Mouse (Mus musculus): ENCODE results near the gene Olfr694.
"Not testable (repeated sequence)": the region's sequence is repeated elsewhere in the genome, so short reads cannot be mapped to it uniquely, and the experiment has no call there.

Olfr694 gene

GRCm38 (mm10) chr7:106691714-106692113 is at the start of gene Olfr694:
Gene Olfr694 (minus strand): TSS chr7:106691814.
- no peak for DNase-seq (ENCODE audit: low spot score in 2 of 2)

GRCm38 (mm10) chr7:106737028-106737427 is 45.4 kb upstream of the Olfr694 start:
- DNase-seq (ENCODE audit: low spot score in 2 of 2), result no peak

GRCm38 (mm10) chr7:106733717-106734116 is 42.1 kb upstream of the Olfr694 start:
- no peak for DNase-seq (ENCODE audit: low spot score in 2 of 2)

DNA sequence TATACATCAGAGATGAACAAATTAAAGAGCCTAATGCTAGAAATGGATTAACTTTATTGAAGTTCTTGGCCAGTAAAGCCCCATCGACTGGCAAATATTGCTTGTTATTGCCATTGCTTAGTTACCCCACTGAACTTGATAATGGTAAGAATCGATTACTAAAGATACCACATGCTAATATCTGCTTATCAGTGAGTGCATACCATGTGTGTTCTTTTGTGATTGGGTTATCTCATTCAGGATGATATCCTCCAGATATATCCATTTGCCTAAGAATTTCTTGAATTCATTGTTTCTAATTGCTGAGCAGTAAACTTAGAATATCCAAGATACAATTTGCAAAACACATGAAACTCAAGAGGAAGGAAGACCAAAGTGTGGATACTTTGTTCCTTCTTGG is 34.0 kb upstream of the Olfr694 start:
- not testable (repeated sequence) for DNase-seq (ENCODE audit: low spot score in 2 of 2)

DNA sequence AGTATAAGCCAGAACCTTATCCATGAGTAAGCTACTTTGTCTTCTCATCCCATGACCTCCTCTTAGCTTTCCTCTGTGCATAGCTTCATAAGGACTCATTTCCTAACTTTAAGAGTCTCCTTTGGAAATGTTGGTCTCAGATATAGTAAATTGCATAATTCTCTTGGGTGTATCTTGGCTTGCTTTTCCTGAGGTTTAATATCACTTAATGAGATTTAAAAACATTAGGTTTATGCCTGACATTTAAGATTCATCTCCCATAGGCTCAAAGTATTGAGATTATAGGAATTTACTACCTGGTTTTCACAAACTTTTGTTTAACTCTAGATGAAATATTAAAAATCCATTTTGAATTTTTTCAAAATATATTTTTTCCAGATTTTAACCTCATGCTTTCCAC is 24.7 kb upstream of the Olfr694 start, which contains the start of gene Olfr695:
Gene Olfr695, minus strand, starts transcription at position 101 of the 400 bp plus-strand sequence.
- DNase-seq (ENCODE audit: low spot score in 2 of 2), result no peak

DNA sequence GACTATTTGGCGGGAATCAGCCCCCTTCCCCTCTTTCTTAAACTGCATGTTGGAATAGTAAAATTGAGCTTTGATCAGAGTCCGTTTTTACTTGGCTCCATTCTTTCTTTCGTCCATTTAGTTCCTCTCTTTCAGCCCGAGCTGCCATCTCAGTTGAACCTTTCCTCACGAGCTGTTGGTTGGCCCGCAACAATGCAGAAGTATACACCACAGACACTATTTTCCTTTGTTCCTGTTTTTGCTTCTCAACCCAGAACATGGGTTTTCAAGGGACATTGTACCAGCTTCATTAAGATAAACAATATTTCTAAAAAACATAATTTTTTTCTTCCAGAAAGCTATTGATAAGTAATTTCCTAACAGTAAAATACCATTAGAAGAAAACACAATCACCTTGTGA is 19.8 kb upstream of the Olfr694 start:
- no peak for DNase-seq (ENCODE audit: low spot score in 2 of 2)

DNA sequence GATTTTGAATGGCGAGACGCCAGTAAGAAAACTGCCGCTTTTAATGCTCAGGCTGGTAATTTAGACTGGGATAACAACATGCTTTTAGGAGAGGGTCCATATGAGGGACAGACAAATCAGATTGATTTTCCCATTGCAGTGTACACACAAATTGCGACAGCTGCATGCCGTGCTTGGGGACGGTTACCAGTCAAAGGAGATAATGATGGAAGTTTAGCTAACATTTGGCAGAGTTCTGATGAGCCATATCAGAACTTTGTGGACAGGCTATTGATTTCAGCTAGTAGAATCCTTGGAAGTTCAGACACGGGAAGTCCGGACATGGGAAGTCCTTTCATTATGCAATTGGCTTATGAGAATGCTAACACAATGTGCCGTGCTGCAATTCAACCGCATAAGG is 16.1 kb upstream of the Olfr694 start:
- DNase-seq (ENCODE audit: low spot score in 2 of 2), result not testable (repeated sequence)

DNA sequence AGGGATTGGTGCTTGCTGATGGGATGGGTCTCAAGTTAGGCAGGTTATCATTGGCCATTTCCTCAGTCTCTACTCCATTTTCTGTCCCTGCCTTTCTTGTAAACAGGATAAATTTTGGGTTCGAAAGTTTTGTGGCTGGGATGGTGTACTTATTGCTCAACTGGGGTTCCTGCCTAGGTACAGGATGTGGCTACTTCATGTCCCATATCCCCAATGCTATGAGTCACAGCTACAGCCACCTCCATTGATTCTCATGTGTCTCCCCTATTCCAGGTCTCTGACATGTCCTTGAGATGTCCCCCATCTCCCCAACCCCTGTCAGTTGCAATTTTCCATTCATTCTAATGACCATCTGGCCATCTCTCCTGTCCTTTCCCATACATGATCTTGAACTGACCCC is 5.3 kb upstream of the Olfr694 start:
- DNase-seq (ENCODE audit: low spot score in 2 of 2), result no peak

GRCm38 (mm10) chr7:106692976-106693375 is 1.4 kb upstream of the Olfr694 start:
- DNase-seq (ENCODE audit: low spot score in 2 of 2), result no peak

DNA sequence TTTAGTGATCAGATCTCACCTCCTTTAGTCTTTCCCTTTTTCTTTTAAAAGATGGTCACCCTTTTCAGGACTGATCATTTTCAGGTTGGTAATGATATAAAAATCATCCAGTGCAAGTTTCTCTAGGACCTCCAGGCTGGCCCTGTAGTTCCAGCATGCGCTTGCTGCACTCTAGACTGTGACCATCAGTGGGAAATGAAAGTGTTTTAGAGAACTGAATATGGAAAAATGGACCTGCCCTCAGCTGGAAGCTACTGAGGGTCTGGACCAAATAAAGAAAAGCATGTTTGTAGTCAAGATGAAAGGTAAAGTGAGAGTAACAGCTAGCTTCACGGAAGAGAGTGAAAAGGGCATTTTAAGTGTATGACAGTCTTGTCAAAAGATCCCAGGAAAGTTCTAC is 6.2 kb downstream of the Olfr694 start:
- DNase-seq (ENCODE audit: low spot score in 2 of 2), result no peak

GRCm38 (mm10) chr7:106680484-106680883 is 11.1 kb downstream of the Olfr694 start, which contains the start of gene Olfr693:
Gene Olfr693 (minus strand): TSS chr7:106680584.
- no peak for DNase-seq (ENCODE audit: low spot score in 2 of 2)

DNA sequence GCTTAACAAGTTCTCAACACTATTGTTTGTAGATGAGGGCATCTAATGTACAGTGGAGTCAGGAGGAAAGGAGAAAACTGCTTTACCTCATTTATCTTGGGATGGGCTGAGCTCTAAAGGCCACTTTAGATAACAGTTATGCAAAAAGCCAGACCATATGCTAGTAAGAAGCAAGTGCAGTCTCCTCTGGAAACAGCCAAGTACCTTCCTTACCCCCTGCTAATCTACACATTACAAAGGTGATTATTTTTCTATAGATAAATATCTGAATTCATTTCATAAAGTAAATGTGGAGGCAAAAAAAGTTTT is 39.3 kb downstream of the Olfr694 start:
- DNase-seq (ENCODE audit: low spot score in 2 of 2), result no peak

DNA sequence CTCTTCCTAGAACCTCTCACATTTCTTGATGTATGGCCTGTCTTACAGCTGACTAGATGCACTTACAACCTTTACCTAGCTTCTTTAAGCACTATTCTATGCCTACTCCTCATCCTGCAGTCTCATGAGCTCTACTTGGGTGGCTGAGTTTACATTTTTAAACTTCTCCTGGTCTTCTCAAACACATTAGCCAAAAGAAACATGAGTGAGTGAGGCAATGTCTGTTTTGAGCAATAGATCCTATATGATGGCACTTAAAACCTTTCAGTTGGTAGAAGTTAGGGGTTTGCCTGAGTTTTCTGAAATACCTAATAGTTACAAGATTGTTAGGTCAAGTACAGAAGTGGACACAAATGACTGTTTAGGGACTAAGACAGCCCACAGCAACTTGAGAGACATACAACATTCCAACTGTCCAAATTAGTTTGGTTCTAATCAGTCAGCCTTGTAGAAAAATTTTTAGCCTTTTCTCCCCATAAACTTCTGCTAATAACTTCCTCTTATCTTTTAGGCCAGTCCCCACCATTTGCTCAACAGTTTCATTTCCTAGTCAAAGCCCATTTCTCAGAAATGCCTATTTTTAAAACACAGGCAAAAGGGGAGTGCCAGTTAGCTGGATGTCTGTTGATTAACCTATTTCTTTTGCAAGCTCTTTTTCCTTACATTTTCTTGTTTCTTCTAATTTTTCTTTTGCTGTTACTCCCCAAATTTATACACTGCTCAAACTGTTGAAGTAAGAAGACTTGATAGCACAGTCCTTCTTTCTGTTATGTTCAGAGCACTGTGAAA is 39.9 kb downstream of the Olfr694 start:
- DNase-seq (ENCODE audit: low spot score in 2 of 2), result no peak

DNA sequence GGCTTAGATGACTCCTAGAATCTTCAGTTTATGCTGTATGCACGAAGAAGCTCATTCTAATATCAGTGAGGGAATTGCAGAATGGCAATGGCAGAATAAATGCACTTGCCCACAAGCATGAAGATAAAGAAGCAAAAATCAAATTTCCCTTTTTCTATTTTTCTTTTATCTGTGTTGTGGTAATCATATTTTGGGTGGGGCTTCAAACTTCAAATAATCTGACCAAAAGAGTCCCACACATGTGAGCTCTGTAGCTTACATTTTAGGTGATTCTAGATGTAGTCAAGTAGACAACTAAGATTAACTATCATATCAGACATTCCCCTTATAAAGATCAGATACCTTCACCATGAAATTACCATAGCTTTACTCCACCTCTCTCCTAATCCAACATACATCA is 41.8 kb downstream of the Olfr694 start:
- DNase-seq (ENCODE audit: low spot score in 2 of 2), result no peak

GRCm38 (mm10) chr7:106645261-106645660 is 46.4 kb downstream of the Olfr694 start:
- DNase-seq (ENCODE audit: low spot score in 2 of 2), result no peak

DNA sequence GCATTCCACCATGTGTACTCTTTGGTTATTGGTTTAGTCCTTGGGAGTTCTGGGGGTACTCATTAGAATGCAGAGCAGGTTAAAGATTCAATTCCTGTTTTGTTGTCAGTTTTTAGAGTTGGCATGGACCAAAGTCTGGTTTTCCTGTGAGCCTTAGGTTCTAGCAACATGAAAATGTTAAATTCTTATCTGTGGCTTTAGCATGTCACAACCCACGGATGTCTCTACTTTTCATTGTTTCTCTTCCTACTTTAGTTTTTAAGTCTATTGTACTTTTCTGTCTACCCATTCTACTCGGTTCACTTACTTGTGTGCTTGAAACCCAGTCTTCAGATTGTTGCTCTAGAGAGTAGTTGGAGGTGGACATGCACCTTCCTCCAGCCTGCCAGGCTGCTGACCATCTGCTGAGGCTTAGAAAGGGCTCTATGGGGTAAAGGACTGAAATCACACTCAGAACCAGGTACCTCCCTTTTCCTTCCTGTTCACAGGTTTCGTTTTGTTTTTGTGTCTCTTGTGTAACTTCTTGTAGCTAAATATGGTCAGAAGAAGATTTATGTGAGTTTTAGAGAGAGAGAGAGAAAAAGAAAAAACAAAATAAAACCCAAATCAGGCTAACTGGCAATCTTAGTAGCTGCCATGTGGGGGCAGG is 47.3 kb downstream of the Olfr694 start:
- peak; percentile 46 to 62 for DNase-seq (ENCODE audit: low spot score in 2 of 2)

DNA sequence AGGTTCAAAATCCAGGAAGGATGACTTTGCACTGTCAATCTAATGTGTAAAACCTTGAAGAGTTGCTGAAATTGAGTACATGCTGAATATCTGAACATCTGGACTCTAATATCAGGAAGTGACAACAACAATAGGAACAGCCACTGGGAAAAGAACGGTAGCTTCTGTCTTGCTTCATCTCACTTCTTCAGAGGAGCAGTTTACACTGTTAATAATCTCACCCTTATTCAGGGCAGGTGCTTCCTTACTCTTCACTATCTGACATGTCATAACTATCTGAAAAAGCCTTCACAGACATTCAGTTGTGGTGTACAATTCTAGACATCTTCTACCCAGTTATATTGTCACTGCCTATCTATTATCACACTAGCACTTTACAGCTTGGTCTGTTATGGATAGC is 50.8 kb downstream of the Olfr694 start:
- DNase-seq (ENCODE audit: low spot score in 2 of 2), result no peak

DNA sequence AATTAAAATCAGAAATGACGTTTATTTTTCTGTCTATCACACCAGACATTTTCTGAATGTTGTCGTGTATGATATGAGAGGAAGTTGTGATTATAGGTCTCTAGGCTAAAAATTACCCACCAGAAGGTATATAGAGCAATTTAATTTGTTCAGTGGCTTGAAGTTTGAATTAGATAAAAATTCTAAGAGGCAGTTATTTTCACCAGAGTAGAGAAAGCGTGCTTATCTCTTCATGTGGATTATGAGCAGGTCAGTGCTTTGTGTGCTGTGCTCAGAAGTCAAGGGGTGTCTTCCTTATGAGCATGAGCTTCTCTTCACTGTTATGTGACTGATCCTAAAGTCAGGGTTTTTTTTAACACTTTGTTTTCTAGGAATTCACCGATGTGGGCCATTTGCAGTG is 56.1 kb downstream of the Olfr694 start:
- DNase-seq (ENCODE audit: low spot score in 2 of 2), result no peak
